Mouse (Mus musculus) forelimb bud, embryonic 11.5 days (tissue): ENCODE results near the gene Ugt1a1.
"Not testable (repeated sequence)": the region's sequence is repeated elsewhere in the genome, so short reads cannot be mapped to it uniquely, and the experiment has no call there.

ENCODE experiments used
- DNase-seq: peaks from one replicate; pipeline ENCODE4 v3.0.0-alpha.2; 2012; ENCODE audit warnings: low read depth, low spot score

Ugt1a1 gene

GRCm38 (mm10) chr1:88218051-88218450, 6.3 kb downstream of the Ugt1a1 start:
- no peak for DNase-seq

- DNase-seq, result no peak
These were observed 6.8 kb downstream of the Ugt1a1 start for GRCm38 (mm10) chr1:88218591-88218990.

- DNase-seq, result no peak
These were observed 7.3 kb downstream of the Ugt1a1 start for GRCm38 (mm10) chr1:88219054-88219453.

GRCm38 (mm10) chr1:88220336-88220735, 8.6 kb downstream of the Ugt1a1 start:
- no peak for DNase-seq

- DNase-seq, result no peak
These were observed 10.5 kb downstream of the Ugt1a1 start for GRCm38 (mm10) chr1:88222216-88222615.

GRCm38 (mm10) chr1:88223011-88223515, 11.3 kb downstream of the Ugt1a1 start:
- DNase-seq, result not testable (repeated sequence)

- no peak for DNase-seq
These were observed 11.8 kb downstream of the Ugt1a1 start for GRCm38 (mm10) chr1:88223591-88223990.

- DNase-seq, result no peak
These were observed 12.4 kb downstream of the Ugt1a1 start for GRCm38 (mm10) chr1:88224029-88224776.

GRCm38 (mm10) chr1:88225301-88225700, 13.5 kb downstream of the Ugt1a1 start:
- not testable (repeated sequence) for DNase-seq

- no peak for DNase-seq
These were observed 14.0 kb downstream of the Ugt1a1 start for GRCm38 (mm10) chr1:88225741-88226140.

- DNase-seq, result no peak
These were observed 15.1 kb downstream of the Ugt1a1 start, which contains the start of gene Mroh2a for GRCm38 (mm10) chr1:88226670-88227379. Gene Mroh2a, plus strand, starts transcription at chr1:88226986.

- no peak for DNase-seq
These were observed 15.7 kb downstream of the Ugt1a1 start for GRCm38 (mm10) chr1:88227482-88227881.

- no peak for DNase-seq
These were observed 16.4 kb downstream of the Ugt1a1 start for GRCm38 (mm10) chr1:88228121-88228520.

GRCm38 (mm10) chr1:88229566-88229965, 17.8 kb downstream of the Ugt1a1 start:
- DNase-seq, result no peak

- DNase-seq, result no peak
These were observed 18.2 kb downstream of the Ugt1a1 start for GRCm38 (mm10) chr1:88229986-88230385.

GRCm38 (mm10) chr1:88230421-88230820, 18.7 kb downstream of the Ugt1a1 start:
- no peak for DNase-seq

- DNase-seq, result no peak
These were observed 19.4 kb downstream of the Ugt1a1 start for GRCm38 (mm10) chr1:88230981-88231802.

GRCm38 (mm10) chr1:88231803-88232499, 20.2 kb downstream of the Ugt1a1 start:
- no peak for DNase-seq

- DNase-seq, result no peak
These were observed 21.1 kb downstream of the Ugt1a1 start for GRCm38 (mm10) chr1:88232664-88233380.

- no peak for DNase-seq
These were observed 21.9 kb downstream of the Ugt1a1 start for GRCm38 (mm10) chr1:88233421-88234247.
